Mouse (Mus musculus) right cerebral cortex, postnatal 10 days (tissue): ENCODE results near the gene Pxmp4.

Experiments used
- DNase-seq, 2 experiments: peaks; one replicate each; pipeline ENCODE4 v3.0.0; 2021; ENCODE audit warnings: low spot score in 2 of 2

Gene Pxmp4

DNA sequence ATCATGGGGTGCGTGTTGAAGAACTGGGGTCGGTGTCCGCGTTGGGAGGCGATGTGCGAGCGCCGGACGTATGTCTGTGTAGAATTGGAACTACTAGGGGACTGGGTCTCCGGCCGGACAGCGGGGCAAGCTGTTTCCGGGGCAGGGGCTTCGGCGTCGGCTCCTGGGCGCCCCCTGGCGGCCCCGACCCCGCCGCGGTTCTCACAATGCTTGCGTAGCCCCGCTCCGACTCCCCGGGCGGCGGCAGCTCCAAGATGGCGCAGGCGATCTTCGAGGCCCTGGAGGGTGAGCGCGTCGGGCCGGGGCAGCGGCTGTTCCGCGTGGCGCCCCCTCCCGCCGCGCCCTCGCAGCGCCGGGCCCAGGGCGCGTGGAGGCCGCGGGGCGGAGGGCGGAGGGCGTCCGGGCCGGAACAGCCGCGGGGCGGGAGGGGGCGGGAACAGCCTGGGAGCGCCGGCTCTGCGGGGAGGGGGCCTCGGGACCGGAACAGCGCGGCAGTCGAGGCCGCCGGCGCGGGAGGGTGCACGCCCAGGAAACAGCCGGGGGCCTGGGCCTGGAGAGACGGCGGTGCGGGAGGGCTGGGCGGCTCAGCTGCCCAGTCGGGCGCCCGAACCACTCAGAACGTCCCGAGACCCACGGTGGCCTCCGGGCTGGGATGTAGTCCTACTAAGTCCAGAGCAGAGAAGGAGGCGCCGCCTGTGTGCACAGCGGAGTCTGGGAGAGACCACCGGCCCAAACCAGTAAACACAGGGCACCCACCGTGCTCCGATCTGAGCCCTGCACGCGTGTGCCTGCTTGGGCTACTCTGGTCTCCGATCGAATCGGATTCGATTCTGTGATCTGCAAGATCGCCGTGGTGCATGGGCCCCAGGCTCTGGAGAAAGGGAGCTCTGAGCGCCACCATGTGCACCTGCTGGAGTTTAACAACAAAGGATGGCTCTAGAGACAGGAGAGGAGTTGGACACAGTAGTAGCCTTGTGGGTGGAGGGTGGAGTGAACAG is 9.9 kb upstream of the Pxmp4 start, which contains the start of the genes Zfp341 and 4930519P11Rik:
Gene Zfp341 (plus strand): TSS at position 180 of the 998 bp plus-strand sequence.
Gene 4930519P11Rik (minus strand): TSS at position 320 of the 998 bp plus-strand sequence.
- peak; percentile 92 for DNase-seq

DNA sequence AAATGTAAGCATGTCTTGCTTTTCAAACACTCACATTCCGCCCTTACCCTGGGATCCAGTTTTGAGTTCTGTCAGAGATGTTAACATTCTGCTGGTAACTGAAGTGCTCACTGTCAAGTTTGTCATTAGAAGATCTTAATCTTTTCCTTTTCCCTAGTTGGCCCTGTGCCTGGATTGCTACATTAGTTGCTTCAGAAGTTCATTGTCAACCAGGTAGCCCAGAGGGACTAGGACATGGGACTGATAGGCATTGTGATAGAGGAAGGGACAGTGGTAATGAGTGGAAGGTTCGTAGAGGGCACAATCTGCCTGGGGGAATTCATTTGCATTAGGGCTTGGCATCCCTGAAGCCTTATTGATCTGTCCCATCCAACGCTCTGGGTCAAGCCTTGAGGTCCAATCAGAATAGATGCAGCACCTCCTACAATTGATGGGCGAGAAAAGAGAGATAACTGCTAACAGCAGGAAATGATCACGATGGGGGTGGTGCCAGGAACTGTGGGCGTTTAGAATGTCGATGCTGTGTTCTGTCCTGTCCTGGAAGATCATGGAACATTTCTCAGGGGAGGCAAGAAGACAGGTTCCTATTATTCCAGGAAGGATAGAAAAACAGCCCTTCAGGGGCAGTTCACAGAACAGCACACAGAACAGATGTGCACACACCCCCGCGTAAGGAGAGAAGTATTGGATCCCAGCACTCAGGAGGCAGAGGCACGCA is 5.7 kb upstream of the Pxmp4 start:
- no peak for DNase-seq

DNA sequence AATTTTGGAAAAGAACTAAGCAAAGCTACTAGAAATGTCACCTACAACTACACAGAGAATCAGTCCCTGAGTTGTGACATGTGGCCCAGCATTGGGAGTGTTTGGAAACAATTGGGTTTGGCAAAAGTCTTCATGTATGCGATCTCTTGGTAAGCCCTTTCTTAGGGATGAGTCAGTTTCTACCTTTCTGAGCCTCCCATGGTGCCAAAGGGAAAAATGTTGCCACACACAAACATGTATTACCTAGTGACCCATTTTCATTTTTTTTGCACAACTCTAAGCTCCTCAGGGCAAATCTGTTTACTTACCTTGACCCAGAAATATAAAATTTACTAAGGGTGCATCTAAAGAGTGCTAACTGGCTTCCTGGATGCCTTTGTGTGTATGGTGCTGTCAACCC is 3.5 kb upstream of the Pxmp4 start:
- no peak for DNase-seq

DNA sequence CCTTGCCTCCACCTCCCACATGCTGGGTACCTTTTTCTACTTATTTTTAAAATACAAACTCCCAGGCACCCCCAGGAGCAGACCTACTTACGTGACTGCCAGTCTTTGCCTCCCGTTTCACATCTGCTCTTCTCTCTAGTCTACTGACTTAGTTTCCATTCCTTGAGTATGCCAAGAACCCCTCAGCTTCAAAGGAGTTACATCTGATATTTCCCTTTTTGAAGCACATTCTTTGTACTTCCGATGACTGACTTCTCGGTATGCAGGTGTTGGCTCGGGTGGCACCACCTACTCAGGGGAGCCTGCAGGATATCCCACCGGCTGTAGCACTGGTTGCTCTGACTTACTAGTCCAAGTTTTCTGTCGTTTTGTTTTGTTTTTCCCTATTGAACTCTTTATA is 648 bp upstream of the Pxmp4 start:
- DNase-seq, result no peak

DNA sequence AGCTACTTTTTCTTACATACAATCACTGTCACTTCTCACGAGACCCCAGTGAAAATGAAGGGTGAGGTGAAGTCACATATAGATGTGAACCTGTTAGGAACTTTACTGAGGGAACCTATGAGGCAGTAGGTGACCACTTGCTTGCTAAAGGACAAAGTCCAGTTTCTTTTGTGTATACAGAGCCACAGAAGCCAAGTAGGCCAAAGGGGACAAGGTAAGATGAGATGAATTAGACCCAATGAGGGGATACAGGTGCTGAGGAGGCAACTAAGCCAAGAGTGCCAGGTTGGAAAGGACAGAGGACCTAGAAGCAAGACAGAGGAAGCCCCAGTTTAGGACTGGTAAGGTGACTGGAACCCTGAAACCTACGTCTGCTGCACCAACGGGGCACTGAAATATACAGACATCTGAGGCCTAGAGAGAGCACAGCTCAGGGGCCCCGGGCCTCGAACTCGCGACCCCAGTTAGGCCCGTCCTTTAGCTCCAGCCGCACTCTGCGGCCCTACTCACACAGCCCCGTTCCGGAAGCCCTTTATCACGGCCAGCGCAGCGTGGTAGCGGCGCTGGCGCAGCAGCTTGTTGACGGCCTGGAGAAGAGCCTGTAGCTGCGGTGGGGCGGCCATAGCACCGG is 386 bp downstream of the Pxmp4 start:
- DNase-seq, result no peak

DNA sequence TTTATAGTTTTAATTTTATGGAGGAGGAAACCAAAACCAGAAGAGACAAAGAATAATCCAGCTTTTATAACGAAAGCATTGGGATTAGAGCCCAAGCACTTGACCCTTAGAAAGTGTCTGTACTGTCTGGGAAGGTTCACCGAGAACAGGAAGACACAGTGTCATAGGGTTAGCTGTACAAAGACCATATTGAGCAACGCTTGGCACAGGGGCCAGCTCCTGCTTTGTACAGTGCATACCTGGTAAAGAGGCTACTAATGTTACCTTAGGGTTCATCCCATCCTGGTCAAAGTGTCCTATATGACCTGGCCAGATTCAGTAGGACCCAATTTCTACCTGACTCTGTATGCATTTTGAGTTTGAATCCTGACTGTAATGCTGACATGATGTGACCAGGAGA is 2.2 kb downstream of the Pxmp4 start:
- no peak for DNase-seq

DNA sequence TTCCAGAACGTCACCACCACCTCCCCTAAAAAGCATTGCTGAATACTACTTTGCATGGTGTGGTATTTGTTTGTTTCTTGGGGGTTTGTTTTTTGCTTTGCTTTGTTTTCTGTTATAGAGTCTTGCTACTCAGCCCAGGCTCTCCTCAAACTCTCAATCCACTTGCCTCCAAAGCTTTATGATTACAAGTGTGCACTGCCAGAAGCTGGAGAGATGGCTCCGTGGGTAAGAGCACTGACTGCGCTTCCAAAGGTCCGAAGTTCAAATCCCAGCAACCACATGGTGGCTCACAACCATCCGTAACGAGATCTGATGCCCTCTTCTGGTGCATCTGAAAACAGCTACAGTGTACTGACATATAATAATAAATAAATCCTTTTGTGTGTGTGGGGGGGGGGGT is 2.9 kb downstream of the Pxmp4 start:
- DNase-seq, result no peak

DNA sequence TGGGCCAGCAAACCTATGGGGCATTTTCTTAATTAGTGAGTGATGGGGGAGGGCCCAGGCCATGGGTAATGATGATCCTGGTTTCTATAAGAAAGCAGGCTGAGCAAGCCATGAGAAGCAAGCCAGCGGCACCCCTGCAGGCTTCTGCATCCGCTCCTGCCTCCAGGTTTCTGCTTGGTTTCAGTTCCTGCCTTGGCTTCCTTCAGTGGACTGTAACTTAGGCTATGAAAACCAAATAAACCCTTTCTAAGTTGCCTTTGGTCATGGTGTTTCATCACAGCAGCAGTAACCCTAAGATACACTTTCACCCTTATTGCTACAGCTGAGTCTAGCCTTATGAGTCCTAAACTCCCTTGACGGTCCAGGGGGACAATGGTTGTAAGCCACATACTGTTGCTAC is 6.1 kb downstream of the Pxmp4 start:
- no peak for DNase-seq

DNA sequence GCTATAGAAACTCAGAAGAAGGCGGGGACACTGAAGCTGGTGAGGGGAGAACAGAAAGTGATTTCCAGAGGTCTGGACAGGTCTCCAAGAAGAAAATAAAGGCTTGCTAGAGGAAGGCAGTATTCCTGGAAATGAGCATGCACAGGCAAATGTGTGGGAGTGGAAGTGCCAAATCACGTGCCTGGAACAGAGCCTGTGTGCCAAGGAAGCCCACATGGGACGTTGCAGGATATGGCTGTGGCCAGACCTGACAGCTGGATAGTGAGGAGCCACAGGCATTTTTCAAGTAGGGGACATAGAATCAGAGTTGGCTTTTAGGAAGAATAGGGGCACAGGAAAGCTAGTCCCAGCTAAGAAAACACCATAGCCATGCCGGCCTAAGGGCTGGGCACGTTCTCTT is 7.7 kb downstream of the Pxmp4 start:
- no peak for DNase-seq

DNA sequence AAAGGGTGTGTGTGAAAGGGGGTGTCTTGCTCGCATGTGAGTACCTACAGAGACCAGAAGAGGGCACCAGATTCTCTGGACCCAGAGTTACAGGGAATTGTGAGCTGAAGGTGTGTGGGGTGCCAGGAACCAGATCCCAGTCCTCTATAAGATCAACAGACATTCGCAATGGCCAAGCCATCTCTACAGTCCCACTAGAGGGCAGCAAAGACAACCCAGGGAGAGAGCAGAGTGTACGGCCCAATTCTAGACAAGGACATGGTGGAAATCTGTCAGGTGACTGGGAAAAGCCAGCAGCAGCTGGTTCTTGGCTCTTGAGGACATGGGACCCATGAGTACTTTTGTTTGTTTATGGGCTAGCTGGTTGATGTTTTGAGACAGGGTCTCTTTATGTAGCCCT is 10.5 kb downstream of the Pxmp4 start:
- DNase-seq, result no peak

DNA sequence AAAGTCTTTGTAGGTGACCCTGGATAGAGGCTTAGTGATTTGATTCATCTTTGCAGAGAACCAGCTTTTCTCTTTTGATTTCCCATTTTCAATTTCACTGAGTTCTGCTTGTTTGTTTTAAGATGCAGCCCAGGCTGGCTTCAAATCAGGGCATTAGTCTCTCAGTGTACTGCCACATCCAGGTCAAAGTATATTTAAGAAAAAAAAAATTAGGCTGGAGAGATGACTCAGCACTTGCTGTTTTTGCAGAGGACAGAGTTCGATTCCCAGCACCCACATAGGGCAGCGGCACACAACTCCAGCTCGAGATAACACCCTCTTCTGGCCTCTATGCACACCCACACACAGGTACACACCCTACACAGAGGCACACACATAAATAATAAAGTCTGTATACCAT is 12.3 kb downstream of the Pxmp4 start:
- DNase-seq, result no peak

DNA sequence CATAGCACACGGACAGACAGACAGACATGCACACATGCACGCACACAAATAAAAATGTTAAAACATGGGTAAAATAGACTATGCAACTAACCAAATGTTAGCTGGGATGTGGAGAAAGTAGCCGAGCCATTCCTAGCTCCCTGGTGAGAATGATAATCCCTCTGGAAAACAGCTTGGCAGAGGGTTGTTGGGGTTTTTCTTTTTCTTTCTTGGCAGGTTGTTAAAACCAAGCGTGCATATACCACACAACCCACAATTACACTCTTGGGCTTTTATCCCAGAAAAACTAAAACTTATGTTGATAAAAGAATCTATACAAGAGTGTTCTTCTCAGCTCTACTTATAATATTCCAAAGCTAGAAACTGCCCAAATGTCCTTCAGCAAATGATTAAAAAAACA is 14.5 kb downstream of the Pxmp4 start:
- no peak for DNase-seq

DNA sequence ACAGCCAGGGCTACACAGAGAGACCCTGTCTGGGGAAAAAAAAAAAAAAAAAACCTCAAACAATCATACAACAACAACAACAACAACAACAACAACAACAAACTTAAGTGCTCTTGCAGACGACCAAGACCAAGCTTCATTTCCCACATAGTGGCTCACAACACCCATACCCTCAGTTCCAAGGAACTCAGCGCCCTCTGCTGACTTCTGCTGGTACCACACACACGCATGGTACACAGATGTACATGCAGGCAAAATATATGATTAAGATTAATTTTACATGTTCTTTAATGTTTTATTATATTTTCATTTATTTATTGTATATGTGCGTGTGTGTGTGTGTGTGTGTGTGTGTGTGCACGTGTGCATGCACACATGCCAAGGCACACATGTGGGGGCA is 17.1 kb downstream of the Pxmp4 start:
- peak in 1 of 2 experiments; percentile 78 for DNase-seq

DNA sequence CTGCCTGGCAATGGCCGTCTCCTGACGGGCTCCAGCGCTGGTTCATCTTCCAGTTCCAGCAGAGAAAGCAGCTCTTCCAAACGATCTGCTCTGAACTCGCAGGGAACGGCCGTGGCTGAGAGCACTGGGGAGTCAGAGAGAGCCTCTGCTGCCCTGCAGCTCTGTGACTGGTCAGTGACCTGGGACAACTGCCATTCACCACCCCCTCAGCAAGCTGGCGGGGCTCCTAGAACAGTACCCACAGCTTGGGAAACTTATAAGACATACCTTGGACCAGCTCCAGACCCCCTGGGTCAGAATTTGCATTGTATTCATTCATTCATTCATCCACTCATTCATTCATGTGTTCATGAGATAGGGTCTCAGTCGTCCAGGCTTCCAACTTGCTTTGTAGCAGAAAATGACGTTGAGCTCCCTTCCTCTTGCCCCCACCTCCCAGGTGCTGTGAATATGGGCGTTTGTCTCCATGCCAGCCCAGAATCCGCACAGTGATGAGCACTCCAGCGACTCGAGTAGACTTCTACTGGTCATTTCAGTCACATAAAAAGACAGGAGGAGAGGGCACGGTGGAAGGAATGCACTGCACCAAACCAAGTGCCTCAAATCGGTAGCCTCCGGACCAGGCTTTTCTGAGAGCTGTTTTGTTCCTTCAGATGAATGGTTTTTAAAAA is 18.4 kb downstream of the Pxmp4 start:
- DNase-seq, result peak in 1 of 2 experiments; percentile 47

DNA sequence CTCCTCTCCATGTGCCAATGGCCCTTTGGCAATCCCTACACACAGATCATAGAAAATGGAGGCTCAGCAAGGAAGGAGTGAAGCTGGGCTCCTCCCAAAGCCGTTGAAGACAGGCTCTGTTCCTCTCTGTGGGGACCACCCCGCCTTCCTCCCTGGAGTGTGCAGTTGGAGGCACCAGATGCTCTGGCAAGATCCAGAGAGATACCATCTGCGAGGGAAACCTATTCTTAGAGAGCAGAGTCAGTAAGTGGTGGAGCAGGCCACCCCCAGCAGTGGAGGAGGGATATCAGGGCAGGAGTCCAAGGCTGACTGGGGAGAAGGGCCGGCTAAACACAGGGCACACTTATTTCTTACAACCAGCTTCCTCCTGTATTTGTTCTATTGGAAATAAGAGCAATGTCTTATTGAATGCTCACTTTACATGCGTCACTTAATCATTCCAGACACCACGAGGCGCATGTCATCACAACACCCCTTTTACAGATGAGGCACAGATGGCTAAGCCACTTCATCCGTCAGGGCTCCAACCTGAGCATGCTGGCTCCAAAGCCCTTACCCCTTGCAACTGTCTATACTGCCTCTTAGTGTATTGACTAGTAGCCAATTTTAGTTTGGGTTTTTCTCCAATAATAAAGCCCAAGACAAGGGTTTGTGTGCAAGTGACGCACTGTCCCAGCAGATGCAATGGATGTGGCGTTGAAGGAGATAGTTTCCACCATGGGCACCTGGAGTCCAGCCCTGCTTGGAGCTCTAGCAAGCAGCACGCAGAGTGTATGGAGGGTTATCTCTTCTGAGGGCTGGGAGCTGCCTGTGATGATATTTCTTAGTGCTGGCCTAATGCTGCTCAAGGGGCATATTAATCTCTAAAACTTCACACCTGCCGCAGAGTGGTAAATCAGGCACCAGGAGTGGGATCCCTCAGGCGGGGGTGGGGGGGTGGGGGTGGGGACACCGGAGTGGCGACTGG is 19.3 kb downstream of the Pxmp4 start:
- DNase-seq, result peak; percentile 94 to 97

DNA sequence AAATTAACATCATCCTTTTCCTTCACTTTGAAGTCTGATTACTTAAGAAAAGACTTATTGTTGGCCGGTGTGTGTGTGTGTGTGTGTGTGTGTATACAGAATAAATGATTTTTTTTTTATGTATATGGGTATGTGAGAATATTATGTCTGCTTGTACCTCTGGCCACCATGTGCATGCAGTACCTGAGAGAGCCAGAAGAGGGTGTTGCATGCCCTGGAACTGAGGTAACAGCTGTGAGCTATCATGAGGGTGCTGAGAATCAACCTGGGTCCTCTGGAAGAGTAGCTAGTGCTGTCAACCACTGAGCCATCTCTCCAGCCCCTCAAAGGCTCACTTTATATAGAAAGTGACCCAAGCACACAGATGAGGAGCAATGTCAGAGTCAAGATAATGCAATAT is 22.1 kb downstream of the Pxmp4 start:
- no peak for DNase-seq

DNA sequence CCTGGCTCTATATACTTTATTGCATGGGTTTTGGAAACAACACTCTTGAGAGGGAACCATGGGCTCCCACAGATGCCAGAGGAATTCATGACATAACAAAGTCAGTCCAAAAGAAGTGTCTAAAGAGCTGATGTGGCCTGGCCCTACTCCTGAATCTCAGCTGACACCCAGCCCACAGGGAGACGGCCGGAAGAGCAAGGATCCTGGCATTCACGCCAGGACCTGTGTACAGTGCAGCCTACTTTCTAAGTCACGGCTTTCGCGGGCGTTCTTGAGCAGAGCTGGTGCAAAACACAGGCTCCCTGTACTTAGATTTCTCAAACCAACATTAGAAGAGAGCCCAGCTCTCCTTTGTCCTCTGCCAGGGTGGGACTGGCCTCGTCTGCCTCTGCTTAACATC is 22.9 kb downstream of the Pxmp4 start:
- no peak for DNase-seq

DNA sequence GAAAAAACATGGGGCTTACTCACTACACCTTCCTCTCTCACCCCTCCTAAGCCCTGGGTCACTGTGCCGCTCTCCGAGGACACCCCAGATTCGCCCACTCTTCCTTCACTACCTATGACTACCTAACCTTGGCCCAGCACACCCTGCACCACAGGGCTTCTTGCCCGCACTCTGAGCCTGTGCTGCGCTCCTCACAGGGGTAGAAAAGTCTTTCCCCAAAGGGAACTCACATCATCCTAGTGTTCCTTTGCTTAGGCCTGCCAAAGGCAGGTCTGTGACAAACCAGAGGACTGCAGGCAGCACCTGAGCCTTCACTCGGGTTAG is 25.8 kb downstream of the Pxmp4 start:
- no peak for DNase-seq

DNA sequence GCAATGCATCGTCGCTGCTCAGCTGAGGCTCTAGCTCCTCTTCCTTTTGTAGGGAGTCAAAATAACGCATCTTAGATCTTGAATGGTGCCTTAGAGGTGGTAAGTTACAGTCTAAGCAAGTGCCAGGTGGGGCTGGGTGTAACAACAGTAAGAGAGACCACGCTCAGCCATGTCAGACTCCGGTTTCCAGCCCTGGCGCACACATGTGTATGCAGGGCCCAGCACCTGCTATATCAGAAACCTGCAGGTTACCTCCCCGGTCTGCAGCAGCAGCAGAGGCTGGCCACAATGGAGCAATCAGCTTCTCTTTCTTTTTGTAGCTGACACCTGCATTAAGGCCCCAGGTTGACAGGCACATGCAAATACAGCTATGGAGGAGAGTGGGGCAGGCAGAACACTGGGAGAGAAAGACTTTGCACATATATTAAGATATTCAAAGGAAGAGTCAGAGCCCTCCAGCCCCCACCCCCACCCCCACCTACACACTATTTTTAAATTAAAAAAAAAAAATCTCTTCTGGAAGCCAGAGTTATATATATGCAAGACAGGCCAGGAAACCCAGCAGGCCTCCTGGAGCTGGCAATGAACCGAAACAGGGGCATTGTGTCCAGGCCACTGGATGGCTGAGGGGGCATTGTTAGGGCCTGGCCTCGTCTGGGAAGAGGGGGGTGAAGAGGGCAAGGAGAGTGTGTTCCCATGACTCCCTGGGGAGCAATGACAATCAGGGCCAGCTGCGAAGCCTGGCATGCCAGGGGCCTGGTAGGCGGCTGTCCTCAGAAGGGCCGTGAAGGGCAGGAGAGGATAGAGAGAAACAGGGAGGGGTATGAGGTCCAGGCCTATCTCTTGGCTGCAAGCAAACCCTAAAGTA is 26.4 kb downstream of the Pxmp4 start:
- DNase-seq, result no peak

DNA sequence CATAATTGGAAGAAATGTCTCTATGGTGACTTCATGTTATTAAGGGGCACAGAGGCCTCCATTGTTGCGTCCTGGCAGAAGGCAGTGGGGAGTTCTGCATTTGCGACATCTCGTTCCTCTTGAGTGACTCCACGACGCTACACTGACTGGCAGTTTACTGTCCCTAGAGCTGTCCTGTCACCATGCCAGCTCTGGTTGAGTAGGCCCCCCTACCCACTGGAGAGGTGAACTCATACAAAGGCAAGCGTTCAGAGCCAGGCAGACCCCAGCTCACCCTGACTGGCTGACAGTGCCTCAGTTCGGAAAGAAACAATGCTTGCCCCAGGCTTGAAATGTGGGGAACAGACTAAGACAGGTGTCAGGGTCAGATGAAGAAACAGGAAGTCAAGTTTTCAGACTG is 29.2 kb downstream of the Pxmp4 start:
- no peak for DNase-seq
